Mouse (Mus musculus) erythroblast, embryonic 14.5 days (primary cell): ENCODE data around the gene Tubgcp5.

Source experiments
- GATA1 ChIP-seq: IDR thresholded peaks from 2 replicates; pipeline ENCODE4 v1.6.1; 2012; ENCODE audit warnings: low read length, inconsistent platforms, mixed read lengths
- TAL1 ChIP-seq: IDR thresholded peaks from 3 replicates; pipeline ENCODE4 v1.6.1; 2012; ENCODE audit warnings: low read length, inconsistent platforms, mixed read lengths

GRCm38 (mm10) chr7:55759346-55759745, 34.6 kb upstream of the Tubgcp5 start:
- TF ChIP-seq GATA1 (no peak), TAL1 (no peak)
